22 mouse cellular contexts compared by ENCODE assay signal in genomic region chr5:30872574-30872973, GRCm38 (mm10). TPM values are rescaled to one million over a fixed set of nuclear protein-coding genes. Genes with fewer than 3 reads are reported as not detected.
DNase-seq lines count a peak whose midpoint lies in the region; ATAC-seq and TF ChIP-seq lines count a peak whose summit lies in the region.
"Had no signal": no experiment of that assay in that cellular context is flagged by ENCODE, and none has a peak within 500 bp of the region (broad histone marks: within the 10 kb centered on the region; RNA-seq: fewer than 3 reads in every experiment).

No protein-coding gene starts in this region.

- H3K9me3 ChIP-seq in heart, embryonic 11.5 days (replicated peaks; ENCODE audit: control insufficient read depth, low read length) = no peaks in the 10 kb centered on the region
- no peaks in the 10 kb centered on the region for H3K9me3 ChIP-seq in hindbrain, embryonic 13.5 days
- H3K9me3 ChIP-seq in hindbrain, embryonic 16.5 days (ENCODE audit: control insufficient read depth, low read length) = no peaks in the 10 kb centered on the region
- H3K9me3 ChIP-seq in MEL (replicated peaks; ENCODE audit: insufficient read depth, low read length) = no peaks in the 10 kb centered on the region
- H3K9me3 ChIP-seq: G1E had no signal

- no peak for TF ChIP-seq EP300 in MEL (IDR thresholded peaks at IDR 0.05; ENCODE audit: low read depth in 1 of 2, low read length in 2 of 2)

- DNase-seq in heart, adult 11 months = peak; percentile 92
- no peak for DNase-seq in MEL (ENCODE audit: low read depth, low spot score)
- no peak for DNase-seq in ovary, postnatal 36 days (ENCODE audit: low spot score)
- DNase-seq: adrenal gland, adult 2 months; adrenal gland, adult 8-10 months; adrenal gland, postnatal 10 days; adrenal gland, postnatal 14 days; adrenal gland, postnatal 25 days; adrenal gland, postnatal 36 days; B cell, adult 2 months; cerebellum, adult 11 months; cerebellum, adult 11-12 months; cerebellum, adult 18-20 months; cerebellum, adult 2 months had no signal

- no peak overlapping the region for H3K4me2 ChIP-seq in heart, embryonic 11.5 days
- no peak overlapping the region for H3K4me2 ChIP-seq in hindbrain, embryonic 13.5 days
- H3K4me2 ChIP-seq in hindbrain, embryonic 16.5 days (ENCODE audit: low read length) = no peak overlapping the region

- H3K4me3 ChIP-seq in heart, embryonic 11.5 days (ENCODE audit: low read depth, low read length) = no peak overlapping the region
- H3K4me3 ChIP-seq in hindbrain, embryonic 13.5 days = no peak overlapping the region
- H3K4me3 ChIP-seq in hindbrain, embryonic 16.5 days (ENCODE audit: low read length) = no peak overlapping the region
- no peak overlapping the region for H3K4me3 ChIP-seq in MEL (ENCODE audit: control insufficient read depth in 1 of 2, insufficient read depth in 1 of 2, low read depth in 2 of 2, low read length in 2 of 2)

- no peak for ATAC-seq in heart, embryonic 11.5 days (replicated peaks; ENCODE audit: insufficient number of reproducible peaks, low FRiP score, low TSS enrichment)
- ATAC-seq in hindbrain, embryonic 13.5 days (ENCODE audit: low FRiP score) = no peak
- no peak for ATAC-seq in hindbrain, embryonic 16.5 days
- ATAC-seq: activated CD4-positive, CD25-positive, alpha-beta regulatory T cell, adult 4 months; CD4-positive, CD25-positive, alpha-beta regulatory T cell, adult 4 months; Patski had no signal

- no peak overlapping the region for H3K9ac ChIP-seq in heart, embryonic 11.5 days (ENCODE audit: low read depth, low read length)
- H3K9ac ChIP-seq in hindbrain, embryonic 13.5 days = peak overlapping the region; percentile 46; the same call in 1 of the 2 replicates
- no peak overlapping the region for H3K9ac ChIP-seq in hindbrain, embryonic 16.5 days (ENCODE audit: low read depth, low read length)
- no peak overlapping the region for H3K9ac ChIP-seq in MEL (ENCODE audit: control insufficient read depth, low read depth, low read length, poor library complexity, severe bottlenecking)

- no peak for TF ChIP-seq POLR2A in MEL (IDR thresholded peaks at IDR 0.05; ENCODE audit: control insufficient read depth in 1 of 2, insufficient read depth in 1 of 2, low read depth in 1 of 2, low read length in 2 of 2, poor library complexity in 1 of 2)

- peaks cover 56% of the 10 kb centered on the region for H3K36me3 ChIP-seq in heart, embryonic 11.5 days (ENCODE audit: control insufficient read depth, insufficient read depth, low read length)
- peaks cover 66% of the 10 kb centered on the region for H3K36me3 ChIP-seq in hindbrain, embryonic 13.5 days
- H3K36me3 ChIP-seq in hindbrain, embryonic 16.5 days (ENCODE audit: control insufficient read depth, insufficient read depth, low read length) = peaks cover 59% of the 10 kb centered on the region
- peaks cover 9 to 26% of the 10 kb centered on the region in 2 experiments for H3K36me3 ChIP-seq in MEL (ENCODE audit: control insufficient read depth in 1 of 2, insufficient read depth in 2 of 2, low read length in 2 of 2)

- H3K4me1 ChIP-seq in heart, embryonic 11.5 days (ENCODE audit: control insufficient read depth, insufficient read depth, low read length) = peaks cover 5% of the 10 kb centered on the region
- peaks cover 26% of the 10 kb centered on the region for H3K4me1 ChIP-seq in hindbrain, embryonic 13.5 days (replicated peaks)
- H3K4me1 ChIP-seq in hindbrain, embryonic 16.5 days (ENCODE audit: control insufficient read depth, insufficient read depth, low read depth, low read length) = peaks cover 12% of the 10 kb centered on the region
- peaks cover 3 to 13% of the 10 kb centered on the region in 2 experiments for H3K4me1 ChIP-seq in MEL (ENCODE audit: control insufficient read depth in 1 of 2, insufficient read depth in 2 of 2, low read length in 2 of 2)

- peaks cover 13% of the 10 kb centered on the region for H3K79me2 ChIP-seq in MEL (ENCODE audit: control insufficient read depth, insufficient read depth, low read length, poor library complexity)

- no peak for TF ChIP-seq CTCF in MEL (IDR thresholded peaks at IDR 0.05 in 2 of 3, conservative IDR thresholded peaks at IDR 0.05 in 1 of 3; ENCODE audit: control insufficient read depth in 1 of 3, insufficient read depth in 1 of 3, low read depth in 2 of 3, low read length in 3 of 3, poor library complexity in 1 of 3, severe bottlenecking in 1 of 3)

- WGBS in heart, embryonic 11.5 days (ENCODE audit: insufficient replicate concordance) = 91% methylated on average over 9 of the region's 9 CpGs
- whole genome bisulfite sequencing in hindbrain, embryonic 13.5 days = 90% methylated on average over 9 of the region's 9 CpGs
- WGBS in hindbrain, embryonic 16.5 days = over 99% methylated on average over 9 of the region's 9 CpGs

- H3K27ac ChIP-seq in heart, embryonic 11.5 days (ENCODE audit: low read depth, low read length) = no peak overlapping the region
- no peak overlapping the region for H3K27ac ChIP-seq in hindbrain, embryonic 13.5 days
- no peak overlapping the region for H3K27ac ChIP-seq in hindbrain, embryonic 16.5 days (ENCODE audit: low read depth, low read length)
- no peak overlapping the region for H3K27ac ChIP-seq in MEL (ENCODE audit: control insufficient read depth, low read depth, low read length)

- H3K27me3 ChIP-seq in heart, embryonic 11.5 days (ENCODE audit: control insufficient read depth, insufficient read depth, low read length) = no peaks in the 10 kb centered on the region
- no peaks in the 10 kb centered on the region for H3K27me3 ChIP-seq in hindbrain, embryonic 13.5 days
- no peaks in the 10 kb centered on the region for H3K27me3 ChIP-seq in hindbrain, embryonic 16.5 days (replicated peaks; ENCODE audit: control insufficient read depth, insufficient read depth, low read length)
- no peaks in the 10 kb centered on the region for H3K27me3 ChIP-seq in MEL (ENCODE audit: control insufficient read depth in 1 of 2, insufficient read depth in 2 of 2, low read length in 2 of 2)
- H3K27me3 ChIP-seq: CH12.LX, Patski had no signal

- TF ChIP-seq RAD21 in MEL (IDR thresholded peaks at IDR 0.05; ENCODE audit: low read depth, low read length) = no peak

TF ChIP-seq in MEL, 35 proteins besides CTCF, POLR2A, EP300 and RAD21:
- TF ChIP-seq MYB (IDR thresholded peaks at IDR 0.05; ENCODE audit: low read depth, low read length) (no peak), POLR2AphosphoS2 (IDR thresholded peaks at IDR 0.05; ENCODE audit: low read length) (0 out of 2 replicates have a peak, but pooled peaks have one; percentile 5)

RNA-seq across cellular contexts. Expression of gene Tmem214, which starts 4.8 kb away (rescaled TPM):
- polyA plus RNA-seq in heart, embryonic 11.5 days (2014; fragmentation: Nextera tagmentation; extraction: Ambion mirVana) = 47.8 and 48.2 TPM in 2 replicates
- polyA plus RNA-seq in hindbrain, embryonic 13.5 days (2015; fragmentation: Nextera tagmentation; extraction: Ambion mirVana) = 59.5 and 61.9 TPM in 2 replicates
- 67.0 and 68.4 TPM in 2 replicates for polyA plus RNA-seq in hindbrain, embryonic 16.5 days (2015; fragmentation: Nextera tagmentation; extraction: Ambion mirVana)
- 41.3 and 50.5 TPM in 2 replicates for total RNA-seq in MEL (2012; rRNA removed)
- 100 to 1,000 TPM; 101 to 170 TPM for polyA plus RNA-seq in MEL (2012; ENCODE audit: insufficient read depth in 1 of 2, insufficient read length in 2 of 2, low read depth in 1 of 2, low replicate concordance in 2 of 2, missing spikeins in 1 of 2)

RNA-seq across cellular contexts. Expression of gene Agbl5, which starts 15.9 kb away (rescaled TPM):
- 12.9 and 14.5 TPM in 2 replicates for polyA plus RNA-seq in heart, embryonic 11.5 days (2014; fragmentation: Nextera tagmentation; extraction: Ambion mirVana)
- 23.6 and 24.8 TPM in 2 replicates for polyA plus RNA-seq in hindbrain, embryonic 13.5 days (2015; fragmentation: Nextera tagmentation; extraction: Ambion mirVana)
- 19.1 and 23.1 TPM in 2 replicates for polyA plus RNA-seq in hindbrain, embryonic 16.5 days (2015; fragmentation: Nextera tagmentation; extraction: Ambion mirVana)
- 10.6 and 12.8 TPM in 2 replicates for total RNA-seq in MEL (2012; rRNA removed)
- 10 to 100 TPM in 1 of 2 experiments, not detected in 1; 45.0 TPM for polyA plus RNA-seq in MEL (2012; ENCODE audit: insufficient read depth in 1 of 2, insufficient read length in 2 of 2, low read depth in 1 of 2, low replicate concordance in 2 of 2, missing spikeins in 1 of 2)

RNA-seq across cellular contexts. Expression of gene Ost4, which starts 35.0 kb away (rescaled TPM):
- polyA plus RNA-seq in heart, embryonic 11.5 days (2014; fragmentation: Nextera tagmentation; extraction: Ambion mirVana) = 445 and 470 TPM in 2 replicates
- polyA plus RNA-seq in hindbrain, embryonic 13.5 days (2015; fragmentation: Nextera tagmentation; extraction: Ambion mirVana) = 272 and 289 TPM in 2 replicates
- 232 and 244 TPM in 2 replicates for polyA plus RNA-seq in hindbrain, embryonic 16.5 days (2015; fragmentation: Nextera tagmentation; extraction: Ambion mirVana)
- total RNA-seq in MEL (2012; rRNA removed) = 296 and 321 TPM in 2 replicates
- polyA plus RNA-seq in MEL (2012; ENCODE audit: insufficient read depth in 1 of 2, insufficient read length in 2 of 2, low read depth in 1 of 2, low replicate concordance in 2 of 2, missing spikeins in 1 of 2) = 100 to 1,000 TPM; 220 to 478 TPM

RNA-seq across cellular contexts. Expression of gene Emilin1, which starts 40.6 kb away (rescaled TPM):
- 90.5 and 123 TPM in 2 replicates for polyA plus RNA-seq in heart, embryonic 11.5 days (2014; fragmentation: Nextera tagmentation; extraction: Ambion mirVana)
- 23.6 and 30.2 TPM in 2 replicates for polyA plus RNA-seq in hindbrain, embryonic 13.5 days (2015; fragmentation: Nextera tagmentation; extraction: Ambion mirVana)
- 16.3 and 24.6 TPM in 2 replicates for polyA plus RNA-seq in hindbrain, embryonic 16.5 days (2015; fragmentation: Nextera tagmentation; extraction: Ambion mirVana)
- total RNA-seq in MEL (2012; rRNA removed) = 1.3 and 1.5 TPM in 2 replicates
- polyA plus RNA-seq in MEL (2012; ENCODE audit: insufficient read depth in 1 of 2, insufficient read length in 2 of 2, low read depth in 1 of 2, low replicate concordance in 2 of 2, missing spikeins in 1 of 2) = 1 to 10 TPM in 1 of 2 experiments, not detected in 1; 2.0 TPM

RNA-seq across cellular contexts. Expression of gene Khk, which starts 48.7 kb away (rescaled TPM):
- polyA plus RNA-seq in heart, embryonic 11.5 days (2014; fragmentation: Nextera tagmentation; extraction: Ambion mirVana) = 10.1 and 11.3 TPM in 2 replicates
- 8.7 and 9.1 TPM in 2 replicates for polyA plus RNA-seq in hindbrain, embryonic 13.5 days (2015; fragmentation: Nextera tagmentation; extraction: Ambion mirVana)
- polyA plus RNA-seq in hindbrain, embryonic 16.5 days (2015; fragmentation: Nextera tagmentation; extraction: Ambion mirVana) = 12.2 and 13.7 TPM in 2 replicates
- 268 and 308 TPM in 2 replicates for total RNA-seq in MEL (2012; rRNA removed)
- 100 to 1,000 TPM in 1 of 2 experiments, not detected in 1; 461 TPM for polyA plus RNA-seq in MEL (2012; ENCODE audit: insufficient read depth in 1 of 2, insufficient read length in 2 of 2, low read depth in 1 of 2, low replicate concordance in 2 of 2, missing spikeins in 1 of 2)
